Mouse (Mus musculus) megakaryocyte, embryonic 14.5 days (primary cell): ENCODE results near the gene Stard13.

ENCODE experiments used
- FLI1 ChIP-seq: IDR thresholded peaks from 2 replicates; pipeline ENCODE4 v1.6.1; 2012; ENCODE audit warnings: low read length, inconsistent platforms, mixed read lengths
- GATA1 ChIP-seq: IDR thresholded peaks from 3 replicates; pipeline ENCODE4 v1.6.1; 2012; ENCODE audit warnings: mixed read lengths, low read length, inconsistent platforms, borderline replicate concordance

GRCm38 (mm10) chr5:151090996-151091395 is 142.6 kb downstream of the Stard13 start:
- no peak for TF ChIP-seq GATA1
- no peak for TF ChIP-seq FLI1
